Mouse (Mus musculus) thymus, adult 2 months (tissue): ENCODE data around the gene Ccdc102a.

Source experiments
- CTCF ChIP-seq: fragments of 200-500 bp; IDR thresholded peaks from 2 replicates; pipeline ENCODE4 v1.5.1; 2012; ENCODE audit warnings: mild to moderate bottlenecking, control low read depth, low read length, moderate library complexity, borderline replicate concordance; ENCODE audit not compliant: control insufficient read depth, poor library complexity, insufficient read depth; ENCODE audit errors: extremely low read depth
- POLR2A ChIP-seq: fragments of 200-500 bp; IDR thresholded peaks from 2 replicates; pipeline ENCODE4 v1.6.1; 2012; ENCODE audit warnings: mild to moderate bottlenecking, low read length, control low read depth, moderate library complexity; ENCODE audit not compliant: control insufficient read depth, poor library complexity, insufficient read depth; ENCODE audit errors: extremely low read depth

DNA sequence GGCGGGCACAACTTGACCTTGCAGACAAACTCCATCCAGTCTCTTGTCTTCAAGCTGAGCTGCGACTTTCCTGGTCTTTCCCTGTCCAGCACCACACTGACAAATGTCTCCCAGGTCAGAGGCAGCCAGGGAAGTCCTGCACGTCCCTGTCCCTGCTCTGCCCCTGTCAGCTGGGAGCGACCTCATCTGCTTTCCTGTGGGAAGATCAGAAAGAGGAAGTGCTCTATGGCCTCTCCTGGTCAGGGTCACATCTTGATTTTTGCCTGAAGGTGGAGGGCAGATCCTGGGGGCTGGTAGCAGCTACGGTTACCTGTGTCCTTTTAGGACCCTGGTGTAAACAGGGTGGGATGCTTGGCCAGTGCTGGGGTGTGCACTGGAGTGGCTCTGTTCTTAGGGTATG is 16.0 kb upstream of the Ccdc102a start:
- TF ChIP-seq CTCF (no peak), POLR2A (no peak)
